In the genomic region with DNA sequence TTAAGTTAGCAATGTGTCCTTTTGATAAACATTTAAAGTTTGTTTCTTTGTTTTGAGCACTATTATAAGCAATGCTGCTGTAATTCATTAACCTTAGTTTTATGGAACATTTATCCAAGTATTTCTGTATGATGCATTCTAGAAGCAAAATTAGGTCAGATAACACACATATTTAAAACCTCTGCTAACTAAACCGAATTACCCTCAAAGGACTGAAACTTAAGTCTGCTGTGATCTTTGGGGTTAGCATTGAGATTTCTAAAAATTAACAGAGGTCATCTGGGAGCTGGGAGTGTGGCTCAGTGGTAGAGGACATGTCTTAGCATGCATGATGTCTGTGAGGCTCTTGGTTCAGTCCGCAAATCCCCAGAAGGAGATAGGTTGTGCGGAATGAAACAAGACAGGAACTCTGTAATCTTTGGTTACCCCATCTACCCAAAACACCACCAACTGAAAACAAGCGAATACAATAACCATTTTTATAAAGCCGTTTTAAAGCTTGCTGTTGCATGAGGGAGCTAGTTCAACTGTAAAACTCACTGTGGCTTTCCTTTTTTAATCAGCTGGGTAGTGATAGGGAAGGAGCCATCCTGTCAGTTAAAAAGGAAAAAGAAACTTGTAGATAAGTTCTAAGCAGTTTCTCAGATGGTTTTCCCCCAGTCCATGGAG, we compare ENCODE assay signal across 1 mouse cellular context.
A peak's percentile ranks its signal among the peaks of the same experiment; 100 is the strongest.
TF ChIP-seq lines count a peak whose summit lies in the region.

No protein-coding gene starts in this region.

TF ChIP-seq in MEL, 35 proteins besides CTCF, POLR2A, EP300 and RAD21 (continued from another document):
- no peak for TF ChIP-seq TAL1 (IDR thresholded peaks at IDR 0.05; ENCODE audit: low read length)
- peak; percentile 100 for TF ChIP-seq MYB (IDR thresholded peaks at IDR 0.05; ENCODE audit: low read depth, low read length)
- TF ChIP-seq ZNF384 (IDR thresholded peaks at IDR 0.05; ENCODE audit: low read depth, low read length) = no peak
- peak; percentile 22; the same call in 1 of the 2 replicates for TF ChIP-seq SMC3 (IDR thresholded peaks at IDR 0.05; ENCODE audit: low read depth, low read length)
- TF ChIP-seq RCOR1 (IDR thresholded peaks at IDR 0.05; ENCODE audit: low read depth, low read length) = peak; percentile 84
- peak; percentile 100 for TF ChIP-seq ETS1 (IDR thresholded peaks at IDR 0.05; ENCODE audit: low read depth, low read length)
- TF ChIP-seq MYC (IDR thresholded peaks at IDR 0.05; ENCODE audit: low read depth, low read length) = peak; percentile 78; the same call in 1 of the 2 replicates
- TF ChIP-seq CHD1 (IDR thresholded peaks at IDR 0.05; ENCODE audit: low read depth, low read length) = peak; percentile 98
- peak; percentile 76; the same call in 1 of the 2 replicates for TF ChIP-seq ZMIZ1 (IDR thresholded peaks at IDR 0.05; ENCODE audit: low read depth, low read length)
- TF ChIP-seq ELF1 (IDR thresholded peaks at IDR 0.05; ENCODE audit: low read depth, low read length) = no peak
- TF ChIP-seq TCF12 (IDR thresholded peaks at IDR 0.05; ENCODE audit: low read depth, low read length) = peak; percentile 97
- 0 out of 2 replicates have a peak, but pooled peaks have one; percentile 8 for TF ChIP-seq HCFC1 (IDR thresholded peaks at IDR 0.05; ENCODE audit: low read depth, low read length)
- peak; percentile 59; the same call in 1 of the 2 replicates for TF ChIP-seq MXI1 (IDR thresholded peaks at IDR 0.05; ENCODE audit: low read depth, low read length)
- TF ChIP-seq UBTF (IDR thresholded peaks at IDR 0.05; ENCODE audit: borderline replicate concordance, insufficient read depth, low read depth, low read length) = no peak
